Mouse (Mus musculus) stomach, postnatal 0 days (tissue): ENCODE data around the gene 5330417H12Rik.

ENCODE experiments used
- CTCF ChIP-seq: IDR thresholded peaks from 2 replicates; pipeline ENCODE4 v1.5.1; 2016; ENCODE audit warnings: antibody characterized with exemption, low read depth, mild to moderate bottlenecking, moderate library complexity
- EP300 ChIP-seq: optimal IDR thresholded peaks from 2 replicates; pipeline ENCODE3; 2016; ENCODE audit warnings: antibody characterized with exemption

DNA sequence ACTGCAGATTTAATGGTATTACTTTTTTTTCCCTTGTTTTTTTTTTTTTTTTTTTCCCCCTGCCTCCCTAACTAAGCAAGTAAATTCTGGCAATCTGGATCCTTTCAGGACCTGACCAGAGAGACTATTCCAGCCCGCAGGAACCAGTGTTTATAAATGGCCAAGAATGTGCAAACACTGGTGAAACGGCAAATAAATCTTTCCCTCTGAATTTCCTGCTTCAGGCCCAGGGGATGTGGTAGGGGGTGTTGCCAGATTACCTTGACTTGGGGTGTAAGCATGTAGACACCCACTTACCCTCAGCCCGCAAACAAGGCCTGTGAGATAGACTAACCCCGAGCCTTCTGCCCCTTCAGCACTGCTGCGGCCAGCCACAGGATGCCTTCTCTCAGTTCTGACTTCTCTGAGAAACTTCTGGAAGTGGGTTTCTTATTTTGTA lies 36.9 kb upstream of the 5330417H12Rik start:
- TF ChIP-seq CTCF (no peak), EP300 (no peak)
